Mouse (Mus musculus): Measurements from ENCODE around the gene Thra. TPM values are rescaled to one million over a fixed set of nuclear protein-coding genes. Genes with fewer than 3 reads are reported as not detected.
"Not testable (repeated sequence)": the region's sequence is repeated elsewhere in the genome, so short reads cannot be mapped to it uniquely, and the experiment has no call there.

Thra gene
- total and polyA plus RNA-seq, 3 experiments, result 22.0 to 50.9 TPM; not detected in 1

DNA sequence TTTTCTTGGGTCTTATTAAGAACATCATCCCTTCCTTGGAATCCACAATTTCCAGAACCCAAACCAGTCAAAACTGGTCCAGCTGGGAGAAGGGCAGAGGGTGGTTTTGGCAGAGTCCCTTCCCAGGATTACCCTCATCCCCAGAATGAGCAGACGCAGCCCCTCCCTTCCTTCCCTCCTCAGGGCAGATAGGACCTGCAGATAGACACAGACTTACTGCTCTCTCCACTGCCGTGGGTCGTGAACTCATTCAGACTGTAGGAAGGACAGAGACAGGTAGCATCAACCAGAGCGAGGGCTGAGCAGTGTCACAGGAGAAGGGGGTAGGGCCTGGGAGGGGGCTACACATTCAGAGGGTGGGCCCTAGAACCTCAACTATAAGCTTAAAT, 29.4 kb upstream of the Thra start:
- Histone ChIP-seq H3K79me2 (ENCODE audit: control insufficient read depth, insufficient read depth, low read length, poor library complexity) (no peaks in the 10 kb centered on the region), H3K36me3 (ENCODE audit: control insufficient read depth in 1 of 2, insufficient read depth in 2 of 2, low read length in 2 of 2) (peaks cover 2 to 6% of the 10 kb centered on the region in 2 experiments), H3K4me1 (ENCODE audit: control insufficient read depth in 1 of 2, insufficient read depth in 2 of 2, low read length in 2 of 2) (peaks cover 0 to 7% of the 10 kb centered on the region in 2 experiments; a peak in 2 of 4 replicates), H3K27me3 (ENCODE audit: control insufficient read depth in 1 of 2, insufficient read depth in 2 of 2, low read length in 2 of 2) (no peaks in the 10 kb centered on the region), H3K27ac (ENCODE audit: control insufficient read depth, low read depth, low read length) (peak overlapping the region; percentile 9; the same call in 1 of the 2 replicates), H3K9me3 (replicated peaks; ENCODE audit: insufficient read depth, low read length) (no peaks in the 10 kb centered on the region), H3K4me3 (ENCODE audit: control insufficient read depth in 1 of 2, insufficient read depth in 1 of 2, low read depth in 2 of 2, low read length in 2 of 2) (no peak overlapping the region), H3K9ac (ENCODE audit: control insufficient read depth, low read depth, low read length, poor library complexity, severe bottlenecking) (no peak overlapping the region)
- no peak for DNase-seq (ENCODE audit: low read depth, low spot score)
- TF ChIP-seq CHD1 (IDR thresholded peaks at IDR 0.05; ENCODE audit: low read depth, low read length) (no peak), ZC3H11A (IDR thresholded peaks at IDR 0.05; ENCODE audit: low read depth, low read length) (no peak), ZMIZ1 (IDR thresholded peaks at IDR 0.05; ENCODE audit: low read depth, low read length) (no peak), CHD2 (IDR thresholded peaks at IDR 0.05; ENCODE audit: low read length) (no peak), MAX (IDR thresholded peaks at IDR 0.05; ENCODE audit: low read length) (no peak), RCOR1 (IDR thresholded peaks at IDR 0.05; ENCODE audit: low read depth, low read length) (no peak), MEF2A (IDR thresholded peaks at IDR 0.05; ENCODE audit: extremely low read depth, insufficient replicate concordance, low read depth, low read length, poor library complexity, severe bottlenecking) (no peak), TAL1 (IDR thresholded peaks at IDR 0.05; ENCODE audit: low read length) (no peak), BHLHE40 (IDR thresholded peaks at IDR 0.05; ENCODE audit: borderline replicate concordance, low read depth, low read length) (no peak), UBTF (IDR thresholded peaks at IDR 0.05; ENCODE audit: borderline replicate concordance, insufficient read depth, low read depth, low read length) (no peak), TCF12 (IDR thresholded peaks at IDR 0.05; ENCODE audit: low read depth, low read length) (no peak), ZNF384 (IDR thresholded peaks at IDR 0.05; ENCODE audit: low read depth, low read length) (no peak), RAD21 (IDR thresholded peaks at IDR 0.05; ENCODE audit: low read depth, low read length) (no peak), POLR2AphosphoS5 (IDR thresholded peaks at IDR 0.05; ENCODE audit: borderline replicate concordance, low read depth, low read length) (no peak), SIN3A (IDR thresholded peaks at IDR 0.05; ENCODE audit: low read length) (no peak; the same call in 1 of the 2 replicates), POLR2A (IDR thresholded peaks at IDR 0.05; ENCODE audit: control insufficient read depth in 1 of 2, insufficient read depth in 1 of 2, low read depth in 1 of 2, low read length in 2 of 2, poor library complexity in 1 of 2) (no peak), E2F4 (IDR thresholded peaks at IDR 0.05; ENCODE audit: borderline replicate concordance, low read depth, low read length) (no peak), KAT2A (conservative IDR thresholded peaks at IDR 0.05; ENCODE audit: low read depth, low read length) (no peak), EP300 (IDR thresholded peaks at IDR 0.05; ENCODE audit: low read depth in 1 of 2, low read length in 2 of 2) (no peak)

DNA sequence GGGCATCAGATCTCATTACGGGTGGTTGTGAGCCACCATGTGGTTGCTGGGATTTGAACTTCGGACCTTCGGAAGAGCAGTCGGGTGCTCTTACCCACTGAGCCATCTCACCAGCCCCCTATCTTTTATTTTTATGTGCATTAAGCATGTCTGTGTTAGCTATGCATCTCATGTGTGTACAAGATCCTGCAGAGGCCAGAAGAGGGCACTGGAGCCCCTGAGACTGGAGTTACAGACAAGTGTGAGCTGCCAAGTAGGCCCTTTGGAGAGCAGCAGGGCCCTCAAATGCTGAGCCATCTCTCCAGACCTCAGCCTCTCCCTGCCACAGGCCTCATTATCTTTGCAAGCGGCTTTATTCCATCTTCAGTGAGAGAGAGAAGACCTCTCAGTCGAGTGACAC, 28.4 kb upstream of the Thra start:
- TF ChIP-seq ZC3H11A (IDR thresholded peaks at IDR 0.05; ENCODE audit: low read depth, low read length), result peak; percentile 25; the same call in 1 of the 2 replicates
- TF ChIP-seq SMC3 (IDR thresholded peaks at IDR 0.05; ENCODE audit: low read depth, low read length), result peak; percentile 64
- peak in 2 of 3 experiments; percentile 54 to 58; a peak in 4 of 6 replicates for TF ChIP-seq CTCF (IDR thresholded peaks at IDR 0.05 in 2 of 3, conservative IDR thresholded peaks at IDR 0.05 in 1 of 3; ENCODE audit: control insufficient read depth in 1 of 3, insufficient read depth in 1 of 3, low read depth in 2 of 3, low read length in 3 of 3, poor library complexity in 1 of 3, severe bottlenecking in 1 of 3)
- TF ChIP-seq RAD21 (IDR thresholded peaks at IDR 0.05; ENCODE audit: low read depth, low read length), result peak; percentile 52
- TF ChIP-seq TBP (IDR thresholded peaks at IDR 0.05; ENCODE audit: low read depth, low read length), result 0 out of 2 replicates have a peak, but pooled peaks have one; percentile 43
- not testable (repeated sequence) for H3K9ac ChIP-seq (ENCODE audit: control insufficient read depth, low read depth, low read length, poor library complexity, severe bottlenecking); H3K79me2 ChIP-seq (ENCODE audit: control insufficient read depth, insufficient read depth, low read length, poor library complexity); H3K4me3 ChIP-seq (ENCODE audit: control insufficient read depth in 1 of 2, insufficient read depth in 1 of 2, low read depth in 2 of 2, low read length in 2 of 2); H3K27ac ChIP-seq (ENCODE audit: control insufficient read depth, low read depth, low read length); H3K9me3 ChIP-seq (replicated peaks; ENCODE audit: insufficient read depth, low read length); H3K36me3 ChIP-seq (ENCODE audit: control insufficient read depth in 1 of 2, insufficient read depth in 2 of 2, low read length in 2 of 2); H3K27me3 ChIP-seq (ENCODE audit: control insufficient read depth in 1 of 2, insufficient read depth in 2 of 2, low read length in 2 of 2); H3K4me1 ChIP-seq (ENCODE audit: control insufficient read depth in 1 of 2, insufficient read depth in 2 of 2, low read length in 2 of 2)
- peak; percentile 57 for DNase-seq (ENCODE audit: low read depth, low spot score)

Measured in MEL (cell line).